Mouse (Mus musculus) limb, embryonic 12.5 days (tissue): ENCODE data around the gene Ice2. TPM values are rescaled to one million over a fixed set of nuclear protein-coding genes. Genes with fewer than 3 reads are reported as not detected.
A peak's percentile ranks its signal among the peaks of the same experiment; 100 is the strongest.

ENCODE experiments used
- ATAC-seq: fragments of 200-750 bp; cut with Nextera tagmentation; 2 replicates; pipeline ENCODE4 v1.8.0; 2017; ENCODE audit warnings: low read depth, moderate TSS enrichment; ENCODE audit not compliant: insufficient number of reproducible peaks, insufficient read depth, low FRiP score, low TSS enrichment
- H3K27ac ChIP-seq: fragments of 300-500 bp; sonication (generic); 2 replicates; pipeline ENCODE4 v1.5.1; 2016; ENCODE audit warnings: mild to moderate bottlenecking, moderate library complexity
- H3K27me3 ChIP-seq: fragments of 300-500 bp; sonication (generic); 2 replicates; pipeline ENCODE4 v1.6.1; 2016; ENCODE audit warnings: mild to moderate bottlenecking, moderate library complexity
- H3K36me3 ChIP-seq: fragments of 300-500 bp; sonication (generic); 2 replicates; pipeline ENCODE4 v1.6.1; 2016; ENCODE audit warnings: mild to moderate bottlenecking, moderate library complexity
- H3K4me1 ChIP-seq: fragments of 300-500 bp; sonication (generic); replicated peaks from 2 replicates; pipeline ENCODE4 v1.6.1; 2016
- H3K4me2 ChIP-seq: fragments of 300-500 bp; sonication (generic); 2 replicates; pipeline ENCODE4 v1.6.1; 2016; ENCODE audit warnings: mild to moderate bottlenecking, moderate library complexity
- H3K4me3 ChIP-seq: fragments of 300-500 bp; sonication (generic); replicated peaks from 2 replicates; pipeline ENCODE4 v1.5.1; 2016; ENCODE audit warnings: mild to moderate bottlenecking
- H3K9ac ChIP-seq: fragments of 300-500 bp; sonication (generic); replicated peaks from 2 replicates; pipeline ENCODE4 v1.6.1; 2016; ENCODE audit warnings: mild to moderate bottlenecking, moderate library complexity
- H3K9me3 ChIP-seq: fragments of 300-500 bp; sonication (generic); 2 replicates; pipeline ENCODE4 v1.6.1; 2016; ENCODE audit warnings: mild to moderate bottlenecking, moderate library complexity
- WGBS: fragments of 180-500 bp; shearing (Covaris S2); methylation state at CpG from one replicate; pipeline ENCODE4 v1.1.7; 2016; 5-methylcytosine and 5-hydroxymethylcytosine counted together
- polyA plus RNA-seq: library from polyadenylated mRNA; unstranded; fragments of >200 nt; fragmentation: Nextera tagmentation; extraction: Ambion mirVana; gene quantifications from 2 replicates; pipeline ENCODE4 v1.2.1, GENCODE M21; 2016

Ice2 gene
- 25.1 and 26.3 TPM in 2 replicates for polyA plus RNA-seq

GRCm38 (mm10) chr9:69397760-69398452, at the start of gene Ice2:
Ice2 (plus strand) TSS chr9:69397906.
- Histone ChIP-seq H3K27me3 (no peaks in the 10 kb centered on the region), H3K36me3 (no peaks in the 10 kb centered on the region), H3K9ac (peak within 1 kb of the TSS; percentile 83), H3K4me2 (peak within 1 kb of the TSS; percentile 75), H3K4me1 (peaks cover 6% of the 10 kb centered on the region; the same call in 1 of the 2 replicates), H3K9me3 (no peaks in the 10 kb centered on the region), H3K27ac (peak within 1 kb of the TSS; percentile 94), H3K4me3 (peak within 1 kb of the TSS; percentile 64)
- peak; percentile 75 for ATAC-seq
- WGBS, result under 1% methylated on average over 51 of the region's 53 CpGs

- Histone ChIP-seq H3K27me3 (peaks cover 80% of the 10 kb centered on the region), H3K27ac (no peak overlapping the region), H3K4me1 (peaks cover 15% of the 10 kb centered on the region), H3K9ac (no peak overlapping the region), H3K9me3 (no peaks in the 10 kb centered on the region), H3K4me2 (no peak overlapping the region), H3K36me3 (no peaks in the 10 kb centered on the region), H3K4me3 (no peak overlapping the region)
- ATAC-seq, result no peak
- WGBS, result 87% methylated on average over 2 of the region's 2 CpGs
These were observed 48.2 kb upstream of the Ice2 start for GRCm38 (mm10) chr9:69349537-69349936.

- Histone ChIP-seq H3K9me3 (no peaks in the 10 kb centered on the region), H3K4me1 (no peaks in the 10 kb centered on the region; the same call in none of the 2 replicates), H3K27ac (no peak overlapping the region), H3K4me2 (no peak overlapping the region), H3K27me3 (peaks cover 79% of the 10 kb centered on the region), H3K9ac (no peak overlapping the region), H3K36me3 (no peaks in the 10 kb centered on the region), H3K4me3 (no peak overlapping the region)
- 80% methylated on average over 6 of the region's 6 CpGs for WGBS
- no peak for ATAC-seq
These were observed 43.5 kb upstream of the Ice2 start for GRCm38 (mm10) chr9:69354228-69354627.

- ATAC-seq, result no peak
- no peak overlapping the region for H3K4me2 ChIP-seq
- H3K4me1 ChIP-seq, result no peaks in the 10 kb centered on the region; the same call in none of the 2 replicates
- no peak overlapping the region for H3K4me3 ChIP-seq
- no peak overlapping the region for H3K27ac ChIP-seq
- 41% methylated on average over 3 of the region's 3 CpGs for WGBS
- H3K9ac ChIP-seq, result no peak overlapping the region
- peaks cover 74% of the 10 kb centered on the region for H3K27me3 ChIP-seq
- no peaks in the 10 kb centered on the region for H3K36me3 ChIP-seq
- H3K9me3 ChIP-seq, result no peaks in the 10 kb centered on the region
These were observed 39.9 kb upstream of the Ice2 start for GRCm38 (mm10) chr9:69357834-69358233.

- H3K4me3 ChIP-seq, result no peak overlapping the region
- WGBS, result 62% methylated on average over 6 of the region's 6 CpGs
- H3K27me3 ChIP-seq, result peaks cover 75% of the 10 kb centered on the region
These were observed 38.9 kb upstream of the Ice2 start for GRCm38 (mm10) chr9:69358797-69359196.

GRCm38 (mm10) chr9:69361951-69362445, 35.7 kb upstream of the Ice2 start:
- no peak overlapping the region for H3K4me2 ChIP-seq
- H3K9me3 ChIP-seq, result no peaks in the 10 kb centered on the region
- no peak overlapping the region for H3K9ac ChIP-seq
- H3K27me3 ChIP-seq, result peaks cover 57% of the 10 kb centered on the region
- H3K27ac ChIP-seq, result no peak overlapping the region
- ATAC-seq, result no peak
- no peaks in the 10 kb centered on the region; the same call in 1 of the 2 replicates for H3K4me1 ChIP-seq
- 87% methylated on average over 8 of the region's 8 CpGs for WGBS
- H3K36me3 ChIP-seq, result peaks cover 6% of the 10 kb centered on the region; the same call in 1 of the 2 replicates
- H3K4me3 ChIP-seq, result no peak overlapping the region

More at GRCm38 (mm10) chr9:69358797-69359196, 38.9 kb upstream of the Ice2 start:
- H3K9ac ChIP-seq, result no peak overlapping the region
- no peaks in the 10 kb centered on the region; the same call in none of the 2 replicates for H3K4me1 ChIP-seq
- H3K9me3 ChIP-seq, result no peaks in the 10 kb centered on the region
- H3K27ac ChIP-seq, result no peak overlapping the region
- ATAC-seq, result no peak
- no peaks in the 10 kb centered on the region for H3K36me3 ChIP-seq
- no peak overlapping the region for H3K4me2 ChIP-seq

- H3K4me1 ChIP-seq, result no peaks in the 10 kb centered on the region; the same call in 1 of the 2 replicates
- 29% methylated on average over 4 of the region's 4 CpGs for WGBS
- H3K9me3 ChIP-seq, result no peaks in the 10 kb centered on the region
- no peak overlapping the region for H3K4me2 ChIP-seq
- ATAC-seq, result no peak
- H3K27me3 ChIP-seq, result peaks cover 57% of the 10 kb centered on the region
- H3K9ac ChIP-seq, result no peak overlapping the region
- H3K27ac ChIP-seq, result no peak overlapping the region
- H3K36me3 ChIP-seq, result peaks cover 6% of the 10 kb centered on the region; the same call in 1 of the 2 replicates
- no peak overlapping the region for H3K4me3 ChIP-seq
These were observed 34.9 kb upstream of the Ice2 start for GRCm38 (mm10) chr9:69362766-69363165.

GRCm38 (mm10) chr9:69364117-69364516, 33.6 kb upstream of the Ice2 start:
- ATAC-seq, result no peak
- Histone ChIP-seq H3K4me3 (no peak overlapping the region), H3K4me1 (no peaks in the 10 kb centered on the region)

GRCm38 (mm10) chr9:69367055-69367454, 30.7 kb upstream of the Ice2 start:
- Histone ChIP-seq H3K4me2 (no peak overlapping the region), H3K9ac (no peak overlapping the region), H3K36me3 (peaks cover 6% of the 10 kb centered on the region; the same call in 1 of the 2 replicates), H3K4me3 (no peak overlapping the region), H3K27me3 (peaks cover 24% of the 10 kb centered on the region), H3K27ac (no peak overlapping the region), H3K9me3 (no peaks in the 10 kb centered on the region), H3K4me1 (no peaks in the 10 kb centered on the region)
- ATAC-seq, result no peak
- 82% methylated on average over 4 of the region's 4 CpGs for WGBS

More at GRCm38 (mm10) chr9:69364117-69364516, 33.6 kb upstream of the Ice2 start:
- Histone ChIP-seq H3K27ac (no peak overlapping the region), H3K36me3 (peaks cover 6% of the 10 kb centered on the region; the same call in 1 of the 2 replicates), H3K4me2 (no peak overlapping the region), H3K9me3 (no peaks in the 10 kb centered on the region), H3K9ac (no peak overlapping the region), H3K27me3 (peaks cover 44% of the 10 kb centered on the region)
- 61% methylated on average over 16 of the region's 16 CpGs for WGBS

GRCm38 (mm10) chr9:69368071-69368470, 29.6 kb upstream of the Ice2 start:
- Histone ChIP-seq H3K9me3 (no peaks in the 10 kb centered on the region), H3K27ac (no peak overlapping the region), H3K4me1 (no peaks in the 10 kb centered on the region), H3K36me3 (peaks cover 6% of the 10 kb centered on the region; the same call in 1 of the 2 replicates), H3K27me3 (peaks cover 15% of the 10 kb centered on the region; the same call in 1 of the 2 replicates), H3K4me3 (no peak overlapping the region), H3K4me2 (no peak overlapping the region), H3K9ac (no peak overlapping the region)
- ATAC-seq, result no peak
- 75% methylated on average over 8 of the region's 8 CpGs for WGBS

GRCm38 (mm10) chr9:69371046-69371724, 26.5 kb upstream of the Ice2 start:
- no peak for ATAC-seq
- H3K9ac ChIP-seq, result no peak overlapping the region
- H3K27ac ChIP-seq, result no peak overlapping the region
- no peak overlapping the region for H3K4me3 ChIP-seq
- no peaks in the 10 kb centered on the region for H3K4me1 ChIP-seq
- H3K9me3 ChIP-seq, result no peaks in the 10 kb centered on the region
- 88% methylated on average over 11 of the region's 11 CpGs for WGBS
- no peaks in the 10 kb centered on the region for H3K27me3 ChIP-seq
- H3K36me3 ChIP-seq, result no peaks in the 10 kb centered on the region
- no peak overlapping the region for H3K4me2 ChIP-seq
